In the genomic region with DNA sequence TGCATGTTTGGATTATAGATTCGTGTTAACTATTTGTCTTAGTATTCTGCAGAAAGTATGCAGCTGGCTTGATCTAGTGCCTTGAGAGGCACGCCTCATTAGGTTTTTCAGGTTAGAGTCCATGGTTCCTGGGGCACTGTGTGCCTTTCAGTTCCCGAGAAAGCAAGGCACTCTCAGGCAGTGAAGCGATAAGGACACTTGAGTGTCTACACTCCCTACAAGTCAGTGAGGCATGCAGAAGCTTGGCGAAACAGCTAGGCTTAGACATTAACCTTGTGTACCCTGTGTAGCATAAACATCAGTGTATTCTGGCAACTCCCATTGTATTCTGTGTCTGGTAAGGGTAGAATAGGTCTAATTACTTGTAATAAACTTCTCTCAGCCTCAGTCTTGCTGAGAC, we compare ENCODE assay signal across 31 mouse cellular contexts. TPM values are rescaled to one million over a fixed set of nuclear protein-coding genes. Genes with fewer than 3 reads are reported as not detected.
DNase-seq lines count a peak whose midpoint lies in the region; ATAC-seq and TF ChIP-seq lines count a peak whose summit lies in the region.
"Had no signal": no experiment of that assay in that cellular context is flagged by ENCODE, and none has a peak within 500 bp of the region (broad histone marks: within the 10 kb centered on the region; RNA-seq: fewer than 3 reads in every experiment).

No protein-coding gene starts in this region.

- in situ Hi-C loops in Patski (cut with MboI; ENCODE audit: low pct_unique_long_range_greater_than_20kb), result no loop called here

- 53% methylated on average over 5 of the region's 5 CpGs for WGBS in kidney, embryonic 15.5 days
- WGBS in liver, embryonic 11.5 days, result 90% methylated on average over 5 of the region's 5 CpGs

- no peak overlapping the region for H3K4me3 ChIP-seq in kidney, embryonic 15.5 days (replicated peaks)
- no peak overlapping the region for H3K4me3 ChIP-seq in liver, embryonic 11.5 days (ENCODE audit: low read depth, low read length)
- H3K4me3 ChIP-seq: embryonic facial prominence, embryonic 12.5 days; forebrain, embryonic 10.5 days; forebrain, embryonic 15.5 days; heart, adult 2 months; heart, embryonic 12.5 days; hindbrain, embryonic 15.5 days; limb, embryonic 10.5 days; limb, embryonic 15.5 days; stomach, embryonic 15.5 days had no signal

- H3K4me1 ChIP-seq in kidney, embryonic 15.5 days, result peaks cover 17% of the 10 kb centered on the region
- H3K4me1 ChIP-seq in liver, embryonic 11.5 days (replicated peaks; ENCODE audit: control insufficient read depth, insufficient read depth, low read length), result no peaks in the 10 kb centered on the region
- H3K4me1 ChIP-seq: embryonic facial prominence, embryonic 12.5 days; forebrain, embryonic 10.5 days; forebrain, embryonic 15.5 days; heart, embryonic 12.5 days; hindbrain, embryonic 15.5 days; limb, embryonic 10.5 days; limb, embryonic 15.5 days; stomach, embryonic 15.5 days had no signal

- POLR2A ChIA-PET in Patski (lab: Charles Lee), result interaction anchor here (1.5 kb wide), 1 partner anchor 10 kb away, joined by 3 read pairs; no protein-coding TSS in a partner anchor

- peak; percentile 31 for DNase-seq in Patski (ENCODE audit: low read depth, low spot score)
- peak; percentile 79 for DNase-seq in kidney, adult 18-20 months
- peak; percentile 78 to 93 for DNase-seq in kidney, postnatal 25 days
- no peak for DNase-seq in cerebellum, postnatal 25 days
- no peak for DNase-seq in left cerebral cortex, adult 11 months (ENCODE audit: low spot score)
- DNase-seq in liver, embryonic 11.5 days (ENCODE audit: low spot score), result no peak
- DNase-seq: adrenal gland, postnatal 36 days; cerebellum, adult 2 months; cerebellum, postnatal 36 days; embryo, embryonic 11 days; gastrocnemius, postnatal 36 days; heart, adult 2 months; lung, adult 2 months; lung, postnatal 10 days; midbrain, embryonic 14.5 days; right cerebral cortex, postnatal 25 days had no signal

- no peak overlapping the region for H3K4me2 ChIP-seq in kidney, embryonic 15.5 days
- no peak overlapping the region for H3K4me2 ChIP-seq in liver, embryonic 11.5 days
- H3K4me2 ChIP-seq: embryonic facial prominence, embryonic 12.5 days; forebrain, embryonic 15.5 days; heart, embryonic 12.5 days; hindbrain, embryonic 15.5 days; limb, embryonic 15.5 days; stomach, embryonic 15.5 days had no signal

- CTCF ChIA-PET in Patski (lab: Charles Lee), result interaction anchor here (0.9 to 2.0 kb wide), 4 partner anchors 8 to 22 kb away, joined by 3 to 6 read pairs (median 4); no protein-coding TSS in a partner anchor

- H3K36me3 ChIP-seq in kidney, embryonic 15.5 days, result peaks cover 85% of the 10 kb centered on the region
- H3K36me3 ChIP-seq in liver, embryonic 11.5 days (ENCODE audit: control insufficient read depth, insufficient read depth, low read length), result peaks cover 35% of the 10 kb centered on the region

- H3K27me3 ChIP-seq in Patski, result no peaks in the 10 kb centered on the region
- H3K27me3 ChIP-seq in kidney, embryonic 15.5 days, result no peaks in the 10 kb centered on the region
- no peaks in the 10 kb centered on the region for H3K27me3 ChIP-seq in liver, embryonic 11.5 days (replicated peaks; ENCODE audit: control insufficient read depth, insufficient read depth, low read length)
- H3K27me3 ChIP-seq: embryonic facial prominence, embryonic 12.5 days; forebrain, embryonic 15.5 days; heart, embryonic 12.5 days; hindbrain, embryonic 15.5 days; limb, embryonic 15.5 days; stomach, embryonic 15.5 days had no signal

- no peak for TF ChIP-seq CTCF in Patski (IDR thresholded peaks at IDR 0.05)

- H3K9ac ChIP-seq in kidney, embryonic 15.5 days, result no peak overlapping the region
- H3K9ac ChIP-seq in liver, embryonic 11.5 days (ENCODE audit: low read depth, low read length), result no peak overlapping the region
- H3K9ac ChIP-seq: embryonic facial prominence, embryonic 12.5 days; forebrain, embryonic 15.5 days; heart, embryonic 12.5 days; hindbrain, embryonic 15.5 days; limb, embryonic 15.5 days; liver, embryonic 14.5 days; stomach, embryonic 15.5 days had no signal

- ATAC-seq in Patski, result peak; percentile 77
- peak; percentile 99 for ATAC-seq in kidney, embryonic 15.5 days (replicated peaks; ENCODE audit: low FRiP score)
- ATAC-seq in liver, embryonic 11.5 days (replicated peaks; ENCODE audit: low FRiP score), result no peak
- ATAC-seq: forebrain, embryonic 15.5 days had no signal

- 0 out of 2 replicates have a peak, but pooled peaks cover 2% of the 10 kb centered on the region for H3K9me3 ChIP-seq in kidney, embryonic 15.5 days (replicated peaks)
- H3K9me3 ChIP-seq in liver, embryonic 11.5 days (ENCODE audit: control insufficient read depth, low read length), result peaks cover 2% of the 10 kb centered on the region; the same call in 1 of the 2 replicates
- H3K9me3 ChIP-seq: embryonic facial prominence, embryonic 12.5 days; forebrain, embryonic 15.5 days; heart, embryonic 12.5 days; hindbrain, embryonic 15.5 days; limb, embryonic 10.5 days; limb, embryonic 15.5 days; stomach, embryonic 15.5 days had no signal

- peak overlapping the region; percentile 90 for H3K27ac ChIP-seq in kidney, embryonic 15.5 days
- H3K27ac ChIP-seq in liver, embryonic 11.5 days (ENCODE audit: low read depth, low read length), result no peak overlapping the region
- H3K27ac ChIP-seq: embryonic facial prominence, embryonic 12.5 days; forebrain, embryonic 10.5 days; forebrain, embryonic 15.5 days; heart, adult 2 months; hindbrain, embryonic 15.5 days; limb, embryonic 10.5 days; limb, embryonic 15.5 days; liver, embryonic 14.5 days; stomach, embryonic 15.5 days had no signal

RNA-seq across cellular contexts. Expression of a gene that starts 15.8 kb away (rescaled TPM):
- polyA plus RNA-seq in Patski (2021), result 82.9 TPM
- 55.2 and 57.1 TPM in 2 replicates for polyA plus RNA-seq in kidney, embryonic 15.5 days (2015; fragmentation: Nextera tagmentation; extraction: Ambion mirVana)
- polyA plus RNA-seq in liver, embryonic 11.5 days (2014; fragmentation: Nextera tagmentation; extraction: Ambion mirVana), result 31.5 and 32.6 TPM in 2 replicates

RNA-seq across cellular contexts. Expression of a gene that starts 20.4 kb away (rescaled TPM):
- not detected for polyA plus RNA-seq in Patski (2021)
- polyA plus RNA-seq in kidney, embryonic 15.5 days (2015; fragmentation: Nextera tagmentation; extraction: Ambion mirVana), result 0.38 TPM in 1 of 2 replicates, not detected in the other
- not detected in 2 replicates for polyA plus RNA-seq in liver, embryonic 11.5 days (2014; fragmentation: Nextera tagmentation; extraction: Ambion mirVana)
- polyA plus RNA-seq: embryonic facial prominence, embryonic 12.5 days; forebrain, embryonic 10.5 days; forebrain, embryonic 15.5 days; heart, embryonic 12.5 days; heart, postnatal 0 days; hindbrain, embryonic 15.5 days; intestine, embryonic 14.5 days; limb, embryonic 10.5 days; limb, embryonic 15.5 days; midbrain, embryonic 14.5 days; neural tube, embryonic 11.5 days; stomach, embryonic 15.5 days had no signal

RNA-seq across cellular contexts. Expression of a gene that starts 25.5 kb away (rescaled TPM):
- 44.3 TPM for polyA plus RNA-seq in Patski (2021)
- polyA plus RNA-seq in kidney, embryonic 15.5 days (2015; fragmentation: Nextera tagmentation; extraction: Ambion mirVana), result 19.0 and 19.4 TPM in 2 replicates
- 31.5 and 34.3 TPM in 2 replicates for polyA plus RNA-seq in liver, embryonic 11.5 days (2014; fragmentation: Nextera tagmentation; extraction: Ambion mirVana)

RNA-seq across cellular contexts. Expression of a gene that starts 35.0 kb away (rescaled TPM):
- polyA plus RNA-seq in Patski (2021), result not detected
- polyA plus RNA-seq in kidney, embryonic 15.5 days (2015; fragmentation: Nextera tagmentation; extraction: Ambion mirVana), result not detected in 2 replicates
- polyA plus RNA-seq in liver, embryonic 11.5 days (2014; fragmentation: Nextera tagmentation; extraction: Ambion mirVana), result not detected in 2 replicates
- polyA plus RNA-seq: brain, embryonic 14.5 days; cerebellum, adult 2 months; embryonic facial prominence, embryonic 12.5 days; forebrain, embryonic 10.5 days; forebrain, embryonic 15.5 days; frontal cortex, adult 2 months; heart, adult 2 months; heart, embryonic 12.5 days; heart, postnatal 0 days; hindbrain, embryonic 15.5 days; intestine, embryonic 14.5 days; limb, embryonic 10.5 days; limb, embryonic 15.5 days; liver, embryonic 14.5 days; lung, adult 2 months; midbrain, embryonic 14.5 days; neural tube, embryonic 11.5 days; stomach, embryonic 15.5 days had no signal

RNA-seq across cellular contexts. Expression of a gene that starts 45.2 kb away (rescaled TPM):
- polyA plus RNA-seq in Patski (2021), result not detected
- polyA plus RNA-seq in kidney, embryonic 15.5 days (2015; fragmentation: Nextera tagmentation; extraction: Ambion mirVana), result not detected in 2 replicates
- not detected in 2 replicates for polyA plus RNA-seq in liver, embryonic 11.5 days (2014; fragmentation: Nextera tagmentation; extraction: Ambion mirVana)
- polyA plus RNA-seq: brain, embryonic 14.5 days; cerebellum, adult 2 months; embryonic facial prominence, embryonic 12.5 days; forebrain, embryonic 10.5 days; forebrain, embryonic 15.5 days; frontal cortex, adult 2 months; heart, adult 2 months; heart, embryonic 12.5 days; heart, postnatal 0 days; hindbrain, embryonic 15.5 days; intestine, embryonic 14.5 days; limb, embryonic 10.5 days; limb, embryonic 15.5 days; liver, embryonic 14.5 days; lung, adult 2 months; midbrain, embryonic 14.5 days; neural tube, embryonic 11.5 days; stomach, embryonic 15.5 days had no signal

Comparison
In these comparisons a context has a peak if more than half of its experiments do, and no peak if none do; other contexts are left out.
1. DNase-seq: peak in Patski (single experiment), kidney, adult 18-20 months (single experiment) and kidney, postnatal 25 days (2 of 2); none in cerebellum, postnatal 25 days (0 of 2), left cerebral cortex, adult 11 months (single experiment) and liver, embryonic 11.5 days (single experiment).